Mouse (Mus musculus) thymus, adult 2 months (tissue): ENCODE data around the gene Ube2o. TPM values are rescaled to one million over a fixed set of nuclear protein-coding genes. Genes with fewer than 3 reads are reported as not detected.
"Not testable (repeated sequence)": the region's sequence is repeated elsewhere in the genome, so short reads cannot be mapped to it uniquely, and the experiment has no call there.

Experiments
- DNase-seq: peaks from one replicate; pipeline ENCODE4 v3.0.0; 2021
- H3K27ac ChIP-seq: fragments of 200-500 bp; 2 replicates; pipeline ENCODE4 v1.5.1; 2012; ENCODE audit warnings: low read length, control low read depth; ENCODE audit not compliant: control insufficient read depth, insufficient read depth
- H3K27me3 ChIP-seq: fragments of 200-500 bp; 2 replicates; pipeline ENCODE4 v1.6.1; 2012; ENCODE audit warnings: mild to moderate bottlenecking, low read length, moderate library complexity, mixed read lengths; ENCODE audit not compliant: control insufficient read depth, insufficient read depth
- H3K36me3 ChIP-seq: fragments of 200-500 bp; 2 replicates; pipeline ENCODE4 v1.6.1; 2012; ENCODE audit warnings: mild to moderate bottlenecking, low read length, moderate library complexity; ENCODE audit not compliant: control insufficient read depth, insufficient read depth
- H3K4me1 ChIP-seq: fragments of 200-500 bp; replicated peaks from 2 replicates; pipeline ENCODE4 v1.6.1; 2012; ENCODE audit warnings: low read length; ENCODE audit not compliant: control insufficient read depth, insufficient read depth
- H3K4me3 ChIP-seq: fragments of 200-500 bp; 2 replicates; pipeline ENCODE4 v1.5.1; 2012; ENCODE audit warnings: mild to moderate bottlenecking, low read length, control low read depth, moderate library complexity; ENCODE audit not compliant: control insufficient read depth, insufficient read depth
- CTCF ChIP-seq: fragments of 200-500 bp; IDR thresholded peaks from 2 replicates; pipeline ENCODE4 v1.5.1; 2012; ENCODE audit warnings: mild to moderate bottlenecking, control low read depth, low read length, moderate library complexity, borderline replicate concordance; ENCODE audit not compliant: control insufficient read depth, poor library complexity, insufficient read depth; ENCODE audit errors: extremely low read depth
- POLR2A ChIP-seq: fragments of 200-500 bp; IDR thresholded peaks from 2 replicates; pipeline ENCODE4 v1.6.1; 2012; ENCODE audit warnings: mild to moderate bottlenecking, low read length, control low read depth, moderate library complexity; ENCODE audit not compliant: control insufficient read depth, poor library complexity, insufficient read depth; ENCODE audit errors: extremely low read depth
- WGBS: fragments of 180-500 bp; shearing (Covaris S2); methylation state at CpG from one replicate; pipeline ENCODE4 v1.1.7; 2018; 5-methylcytosine and 5-hydroxymethylcytosine counted together
- polyA plus RNA-seq: library from polyadenylated mRNA; depleted of rRNA; stranded (reverse); fragments of >200 nt; gene quantifications from 2 replicates; pipeline ENCODE4 v1.2.3, GENCODE M21; 2012

Ube2o gene
- polyA plus RNA-seq, 1 experiment = 26.5 TPM

GRCm38 (mm10) chr11:116497313-116497712, 83.9 kb downstream of the Ube2o start:
- WGBS = 95% methylated on average over 4 of the region's 4 CpGs
- TF ChIP-seq CTCF (no peak), POLR2A (no peak)
- H3K36me3 ChIP-seq = no peaks in the 10 kb centered on the region
- no peak overlapping the region for H3K4me3 ChIP-seq
- no peaks in the 10 kb centered on the region for H3K27me3 ChIP-seq
- no peak overlapping the region for H3K27ac ChIP-seq
- DNase-seq = no peak
- no peaks in the 10 kb centered on the region for H3K4me1 ChIP-seq

- 83% methylated on average over 13 of the region's 13 CpGs for WGBS
- no peak for DNase-seq
- H3K4me1 ChIP-seq = peaks cover 3% of the 10 kb centered on the region
- TF ChIP-seq CTCF (no peak), POLR2A (no peak)
- H3K27ac ChIP-seq = no peak overlapping the region
- no peaks in the 10 kb centered on the region for H3K27me3 ChIP-seq
- H3K36me3 ChIP-seq = no peaks in the 10 kb centered on the region
- H3K4me3 ChIP-seq = no peak overlapping the region
Measured at GRCm38 (mm10) chr11:116494474-116495174, 86.6 kb downstream of the Ube2o start.

- Histone ChIP-seq H3K4me1 (peaks cover 11% of the 10 kb centered on the region), H3K36me3 (no peaks in the 10 kb centered on the region), H3K27ac (no peak within 1 kb of the TSS), H3K4me3 (no peak within 1 kb of the TSS), H3K27me3 (no peaks in the 10 kb centered on the region)
- peak; percentile 56 for DNase-seq
- TF ChIP-seq POLR2A (no peak), CTCF (peak; percentile 76; the same call in 1 of the 2 replicates)
- WGBS = 25% methylated on average over 4 of the region's 4 CpGs
Measured at GRCm38 (mm10) chr11:116493795-116494252, 87.4 kb downstream of the Ube2o start, which contains the start of gene Prpsap1. Gene Prpsap1 (minus strand): TSS chr11:116494202.

- TF ChIP-seq CTCF = no peak
- H3K4me1 ChIP-seq = peaks cover 11% of the 10 kb centered on the region
- no peak overlapping the region for H3K4me3 ChIP-seq
- H3K36me3 ChIP-seq = no peaks in the 10 kb centered on the region
- H3K27me3 ChIP-seq = no peaks in the 10 kb centered on the region
- H3K27ac ChIP-seq = no peak overlapping the region
- no peak for DNase-seq
- WGBS = 75% methylated on average over 5 of the region's 5 CpGs
Measured at GRCm38 (mm10) chr11:116493191-116493590, 88.1 kb downstream of the Ube2o start.

- WGBS = 95% methylated on average over 1 of the region's 1 CpGs
- DNase-seq, H3K27ac ChIP-seq, H3K4me3 ChIP-seq, H3K36me3 ChIP-seq, H3K27me3 ChIP-seq: not testable (repeated sequence)
- peaks cover 11% of the 10 kb centered on the region for H3K4me1 ChIP-seq
Measured at GRCm38 (mm10) chr11:116492507-116492906, 88.7 kb downstream of the Ube2o start.

GRCm38 (mm10) chr11:116491338-116491737, 89.9 kb downstream of the Ube2o start:
- no peak overlapping the region for H3K27ac ChIP-seq
- 82% methylated on average over 6 of the region's 6 CpGs for WGBS

More at GRCm38 (mm10) chr11:116491338-116491737, 89.9 kb downstream of the Ube2o start:
- no peaks in the 10 kb centered on the region for H3K36me3 ChIP-seq
- no peak for DNase-seq
- H3K4me1 ChIP-seq = peaks cover 11% of the 10 kb centered on the region
- H3K4me3 ChIP-seq = no peak overlapping the region
- TF ChIP-seq POLR2A (no peak), CTCF (no peak)
- no peaks in the 10 kb centered on the region for H3K27me3 ChIP-seq
